Mouse (Mus musculus) midbrain, postnatal 0 days (tissue): ENCODE measurements around the gene Garem2. TPM values are rescaled to one million over a fixed set of nuclear protein-coding genes. Genes with fewer than 3 reads are reported as not detected.
A peak's percentile ranks its signal among the peaks of the same experiment; 100 is the strongest.

ENCODE experiments used
- ATAC-seq: fragments of 200-750 bp; cut with Nextera tagmentation; 2 replicates; pipeline ENCODE4 v1.8.0; 2017; ENCODE audit warnings: moderate number of reproducible peaks, mild to moderate bottlenecking, moderate TSS enrichment, moderate library complexity; ENCODE audit not compliant: low FRiP score
- DNase-seq: peaks from one replicate; pipeline ENCODE4 v3.0.0-alpha.2; 2015; ENCODE audit warnings: low spot score
- H3K27ac ChIP-seq: fragments of 300-500 bp; sonication (generic); 2 replicates; pipeline ENCODE4 v1.5.1; 2014; ENCODE audit warnings: low read depth, mild to moderate bottlenecking, low read length, mixed read lengths
- H3K27me3 ChIP-seq: fragments of 300-500 bp; sonication (generic); 2 replicates; pipeline ENCODE4 v1.6.1; 2014; ENCODE audit warnings: low read length, control low read depth, mixed read lengths; ENCODE audit not compliant: insufficient read depth
- H3K36me3 ChIP-seq: fragments of 300-500 bp; sonication (generic); 2 replicates; pipeline ENCODE4 v1.6.1; 2014; ENCODE audit warnings: low read length, control low read depth, mixed read lengths; ENCODE audit not compliant: insufficient read depth
- H3K4me1 ChIP-seq: fragments of 300-500 bp; sonication (generic); 2 replicates; pipeline ENCODE4 v1.6.1; 2014; ENCODE audit warnings: mild to moderate bottlenecking, control low read depth, antibody characterized with exemption, low read length, mixed read lengths; ENCODE audit not compliant: insufficient read depth
- H3K4me2 ChIP-seq: fragments of 300-500 bp; sonication (generic); 2 replicates; pipeline ENCODE4 v1.6.1; 2014; ENCODE audit warnings: low read depth, mild to moderate bottlenecking, low read length, mixed read lengths; ENCODE audit not compliant: poor library complexity, severe bottlenecking
- H3K4me3 ChIP-seq: fragments of 300-500 bp; sonication (generic); 2 replicates; pipeline ENCODE4 v1.5.1; 2014; ENCODE audit warnings: low read depth, mild to moderate bottlenecking, low read length, moderate library complexity
- H3K9ac ChIP-seq: fragments of 300-500 bp; sonication (generic); replicated peaks from 2 replicates; pipeline ENCODE4 v1.6.1; 2014; ENCODE audit warnings: mild to moderate bottlenecking, low read length, moderate library complexity, mixed read lengths; ENCODE audit not compliant: poor library complexity, severe bottlenecking
- H3K9me3 ChIP-seq: fragments of 300-500 bp; sonication (generic); 2 replicates; pipeline ENCODE4 v1.6.1; 2016; ENCODE audit warnings: low read length, control low read depth
- CTCF ChIP-seq: IDR thresholded peaks from 2 replicates; pipeline ENCODE4 v1.5.1; 2016; ENCODE audit warnings: antibody characterized with exemption, mild to moderate bottlenecking
- WGBS: fragments of 180-500 bp; shearing (Covaris S2); extraction: QIAGEN DNeasy Blood & Tissue Kit; methylation state at CpG from one replicate; pipeline ENCODE4 v1.1.7; 2014; 5-methylcytosine and 5-hydroxymethylcytosine counted together
- polyA plus RNA-seq: library from polyadenylated mRNA; unstranded; fragments of >200 nt; fragmentation: Nextera tagmentation; extraction: Ambion mirVana; gene quantifications from 2 replicates; pipeline ENCODE4 v1.2.1, GENCODE M21; 2015
- total RNA-seq: library from RNA; depleted of rRNA; stranded (reverse); fragments of >200 nt; gene quantifications from 2 replicates; pipeline ENCODE4 v1.2.3, GENCODE M21; 2014; rRNA removed

Garem2 gene
- total and polyA plus RNA-seq, 2 experiments from 2014 or later: 8.9 to 20.6 TPM

DNA sequence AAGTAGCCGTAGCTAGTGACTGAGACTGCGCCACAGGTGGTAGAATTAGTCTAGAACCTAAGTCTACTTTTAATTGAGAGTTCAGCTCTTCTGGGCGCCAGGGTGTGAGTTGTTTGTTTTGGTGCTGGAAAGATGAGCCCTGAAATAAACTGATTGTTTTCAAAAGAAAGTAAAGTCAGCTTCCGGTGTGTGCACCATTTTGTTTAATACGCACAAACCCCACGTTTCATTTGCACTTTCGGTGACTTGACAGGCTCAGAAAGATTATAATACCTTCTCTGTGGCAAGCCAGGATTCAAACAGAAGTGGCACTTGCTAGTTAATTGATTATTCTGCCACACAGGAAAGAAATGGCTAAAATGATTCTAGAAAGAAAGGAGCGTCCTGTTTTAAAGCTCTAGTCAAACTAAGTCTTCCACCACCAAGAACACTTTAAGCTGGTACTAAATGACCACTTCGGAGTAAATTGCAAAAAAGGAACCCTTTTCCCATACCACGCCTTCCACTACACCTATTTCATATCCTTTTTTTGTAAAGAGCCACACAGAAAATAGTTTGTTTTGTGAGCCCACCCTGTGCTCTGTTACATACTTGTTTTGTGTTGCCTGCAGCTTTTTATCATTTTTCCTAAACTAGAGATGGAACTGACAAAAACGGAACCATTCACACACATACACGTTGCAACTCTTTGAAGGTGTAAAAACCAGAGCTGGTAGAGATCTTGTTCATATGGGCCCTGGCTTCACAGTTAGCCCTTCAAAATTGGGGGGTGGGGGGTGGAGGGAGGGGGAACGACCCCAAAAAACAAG, 51.1 kb downstream of the Garem2 start:
- H3K27ac ChIP-seq: peak overlapping the region; percentile 92
- no peak for ATAC-seq

DNA sequence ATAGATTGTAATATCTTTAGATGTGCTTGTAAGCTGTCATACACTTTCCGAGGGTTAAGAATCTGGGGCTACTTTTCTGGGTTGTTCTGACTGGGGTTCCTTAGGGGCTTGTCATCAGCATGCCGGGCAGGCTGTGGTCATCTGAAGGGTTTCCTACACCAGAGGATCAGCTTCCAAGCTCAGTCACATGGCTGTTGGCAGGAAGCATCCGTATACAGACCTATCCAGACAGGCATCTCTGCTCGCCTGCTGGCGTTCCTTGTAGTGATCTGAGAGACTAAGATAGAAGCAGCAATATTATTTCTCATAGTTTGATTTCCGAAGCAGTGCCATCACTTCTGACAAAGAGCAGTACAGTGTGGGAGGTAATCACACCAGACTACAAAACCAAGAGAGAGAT, 54.6 kb downstream of the Garem2 start:
- Histone ChIP-seq H3K4me1 (peaks cover 5% of the 10 kb centered on the region; the same call in 1 of the 2 replicates), H3K27me3 (no peaks in the 10 kb centered on the region), H3K4me3 (no peak overlapping the region), H3K4me2 (no peak overlapping the region), H3K27ac (no peak overlapping the region), H3K9ac (no peak overlapping the region), H3K36me3 (no peaks in the 10 kb centered on the region), H3K9me3 (no peaks in the 10 kb centered on the region)
- DNase-seq (peak; percentile 13), ATAC-seq (no peak)
- WGBS: 83% methylated on average over 6 of the region's 6 CpGs
- TF ChIP-seq CTCF: no peak

More for the DNA sequence above, 51.1 kb downstream of the Garem2 start:
- no peaks in the 10 kb centered on the region for H3K36me3 ChIP-seq
- no peaks in the 10 kb centered on the region for H3K9me3 ChIP-seq
- H3K27me3 ChIP-seq: no peaks in the 10 kb centered on the region
- DNase-seq: no peak
- no peak for TF ChIP-seq CTCF
- peak overlapping the region; percentile 71 for H3K4me3 ChIP-seq
- peak overlapping the region; percentile 75 for H3K9ac ChIP-seq
- H3K4me2 ChIP-seq: peak overlapping the region; percentile 71
- WGBS: 34% methylated on average over 13 of the region's 13 CpGs
- H3K4me1 ChIP-seq: peaks cover 5% of the 10 kb centered on the region; the same call in 1 of the 2 replicates

- Histone ChIP-seq H3K36me3 (no peaks in the 10 kb centered on the region), H3K27ac (no peak overlapping the region), H3K9me3 (no peaks in the 10 kb centered on the region), H3K4me3 (no peak overlapping the region), H3K27me3 (no peaks in the 10 kb centered on the region), H3K9ac (no peak overlapping the region), H3K4me2 (no peak overlapping the region), H3K4me1 (no peaks in the 10 kb centered on the region)
- 80% methylated on average over 1 of the region's 1 CpGs for WGBS
- DNase-seq (no peak), ATAC-seq (no peak)
- no peak for TF ChIP-seq CTCF
These were observed 56.9 kb downstream of the Garem2 start for GRCm38 (mm10) chr5:30161836-30162235.

GRCm38 (mm10) chr5:30162339-30162738, 57.4 kb downstream of the Garem2 start:
- DNase-seq (no peak), ATAC-seq (no peak)
- Histone ChIP-seq H3K27me3 (no peaks in the 10 kb centered on the region), H3K27ac (no peak overlapping the region), H3K9ac (no peak overlapping the region), H3K36me3 (no peaks in the 10 kb centered on the region), H3K9me3 (no peaks in the 10 kb centered on the region), H3K4me3 (no peak overlapping the region), H3K4me2 (no peak overlapping the region), H3K4me1 (no peaks in the 10 kb centered on the region)
- WGBS: 88% methylated on average over 6 of the region's 6 CpGs
- no peak for TF ChIP-seq CTCF

DNA sequence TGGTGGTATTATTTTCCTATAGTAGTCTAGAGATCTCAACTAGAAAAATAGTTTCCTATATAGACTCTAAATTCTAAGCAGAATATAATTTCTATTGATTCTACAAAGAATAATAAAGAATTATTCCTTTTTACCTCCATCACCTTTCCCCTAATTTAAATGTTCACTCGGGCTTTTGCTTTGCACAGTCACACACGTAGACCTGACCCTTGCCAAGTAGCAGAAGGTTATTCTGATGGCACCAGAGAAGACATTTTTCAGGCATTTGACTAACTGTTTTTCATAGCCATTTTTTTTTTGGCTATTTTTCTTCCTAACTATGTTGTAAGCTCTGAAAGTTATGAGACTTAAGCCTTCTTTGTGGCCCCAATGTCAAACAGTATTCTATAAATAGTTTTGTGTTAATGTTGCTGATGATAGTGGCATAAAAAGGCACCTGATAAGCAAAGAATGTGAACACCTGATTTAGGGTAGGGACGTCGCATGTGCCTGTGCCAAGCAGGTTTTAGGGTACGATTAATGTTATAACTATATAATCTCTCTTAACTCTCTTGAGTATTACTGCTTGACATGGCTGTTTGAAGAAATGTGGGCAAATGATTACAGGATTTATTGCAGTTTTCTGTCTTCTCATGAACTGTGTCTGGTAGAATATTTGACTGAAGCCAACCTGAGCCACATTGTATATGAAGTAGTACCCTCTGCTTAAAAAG, 60.4 kb downstream of the Garem2 start:
- no peak for ATAC-seq
- Histone ChIP-seq H3K4me3 (no peak overlapping the region), H3K9ac (no peak overlapping the region), H3K9me3 (no peaks in the 10 kb centered on the region), H3K36me3 (peaks cover 9% of the 10 kb centered on the region), H3K27ac (no peak overlapping the region), H3K27me3 (no peaks in the 10 kb centered on the region), H3K4me1 (no peaks in the 10 kb centered on the region), H3K4me2 (no peak overlapping the region)
- DNase-seq: no peak
- 92% methylated on average over 5 of the region's 5 CpGs for WGBS
- TF ChIP-seq CTCF: no peak

Other genes starting within 250 kb of the Garem2 start
- 0.38 TPM in 1 of 2 replicates, not detected in the other for gene Il6, start 92.0 kb upstream of the Garem2 start, total RNA-seq
- gene Il6, start 92.0 kb upstream of the Garem2 start, polyA plus RNA-seq: not detected in 2 replicates
- 9.1 and 11.3 TPM in 2 replicates for gene Tyms, start 31.5 kb upstream of the Garem2 start, total RNA-seq
- 17.8 and 21.2 TPM in 2 replicates for gene Tyms, start 31.5 kb upstream of the Garem2 start, polyA plus RNA-seq
- 3.3 and 4.3 TPM in 2 replicates for gene 3110082J24Rik, start 925 bp downstream of the Garem2 start, total RNA-seq
- 2.6 and 3.8 TPM in 2 replicates for gene 3110082J24Rik, start 925 bp downstream of the Garem2 start, polyA plus RNA-seq
- gene Hadha, start 50.0 kb downstream of the Garem2 start, total RNA-seq: 42.3 and 54.1 TPM in 2 replicates
- gene Hadha, start 50.0 kb downstream of the Garem2 start, polyA plus RNA-seq: 58.7 and 59.8 TPM in 2 replicates
- 49.9 and 56.8 TPM in 2 replicates for gene Hadhb, start 50.1 kb downstream of the Garem2 start, total RNA-seq
- 41.1 and 47.0 TPM in 2 replicates for gene Hadhb, start 50.1 kb downstream of the Garem2 start, polyA plus RNA-seq
- 0.14 TPM in 1 of 2 replicates, not detected in the other for gene Adgrf3, start 100.6 kb downstream of the Garem2 start, total RNA-seq
- not detected in 2 replicates for gene Adgrf3, start 100.6 kb downstream of the Garem2 start, polyA plus RNA-seq
- 99.1 and 113 TPM in 2 replicates for gene Selenoi, start 127.4 kb downstream of the Garem2 start, total RNA-seq
- gene Selenoi, start 127.4 kb downstream of the Garem2 start, polyA plus RNA-seq: 24.3 and 26.8 TPM in 2 replicates
- 5.9 and 7.6 TPM in 2 replicates for gene Drc1, start 176.2 kb downstream of the Garem2 start, total RNA-seq
- 10.2 and 11.2 TPM in 2 replicates for gene Drc1, start 176.2 kb downstream of the Garem2 start, polyA plus RNA-seq